Mouse (Mus musculus): Measurements from ENCODE around the gene Baiap3.

DNA sequence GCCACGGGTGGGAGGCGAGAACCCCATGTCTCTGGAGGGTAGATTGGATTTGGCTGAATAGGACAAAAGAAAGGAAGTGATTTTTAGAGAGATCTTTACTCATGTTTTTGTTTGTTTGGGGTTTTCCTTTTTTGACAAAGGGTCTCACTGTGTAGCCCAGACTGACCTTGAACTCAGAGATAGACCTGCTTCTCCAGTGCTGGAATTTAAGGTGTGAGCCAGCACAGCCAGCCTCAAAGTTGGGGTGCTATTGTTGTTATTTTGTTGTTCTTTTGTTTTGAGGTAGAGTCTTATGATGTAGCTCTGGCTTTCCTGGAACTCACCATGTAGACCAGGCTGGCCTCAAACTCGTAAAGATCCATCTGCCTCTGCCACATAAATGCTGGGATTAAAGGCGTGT lies 53.8 kb downstream of the Baiap3 start:
- TF ChIP-seq POLR2A (IDR thresholded peaks at IDR 0.05; ENCODE audit: insufficient read depth, low read length), result no peak
- TF ChIP-seq CTCF (IDR thresholded peaks at IDR 0.05; ENCODE audit: low read depth, low read length), result no peak

Data from ES-Bruce4 (cell line).